Mouse (Mus musculus) c-Kit-positive CD71-positive TER-119-positive erythroid progenitor cells, embryonic 14.5 days (primary cell): ENCODE measurements around the gene Slc46a1.

ENCODE experiments used
- DNase-seq: peaks from one replicate; pipeline ENCODE4 v3.0.0-alpha.2; 2013; ENCODE audit warnings: low spot score

Slc46a1 gene

GRCm38 (mm10) chr11:78455308-78455707 lies 10.2 kb upstream of the Slc46a1 start:
- peak; percentile 28 for DNase-seq

GRCm38 (mm10) chr11:78458740-78459139 lies 6.8 kb upstream of the Slc46a1 start:
- DNase-seq = no peak

- DNase-seq = no peak
These were observed 3.6 kb upstream of the Slc46a1 start for GRCm38 (mm10) chr11:78461894-78462293.

- no peak for DNase-seq
These were observed 2.8 kb upstream of the Slc46a1 start for GRCm38 (mm10) chr11:78462669-78463068.

GRCm38 (mm10) chr11:78463286-78464036 lies 2.0 kb upstream of the Slc46a1 start:
- DNase-seq = peak; percentile 56

GRCm38 (mm10) chr11:78465116-78465515 lies 381 bp upstream of the Slc46a1 start:
- no peak for DNase-seq

- DNase-seq = no peak
These were observed 880 bp downstream of the Slc46a1 start for GRCm38 (mm10) chr11:78466242-78466912.

- DNase-seq = no peak
These were observed 2.0 kb downstream of the Slc46a1 start for GRCm38 (mm10) chr11:78467515-78467914.

- DNase-seq = no peak
These were observed 2.4 kb downstream of the Slc46a1 start for GRCm38 (mm10) chr11:78467932-78468331.

- DNase-seq = no peak
These were observed 6.0 kb downstream of the Slc46a1 start for GRCm38 (mm10) chr11:78471326-78472103.

- no peak for DNase-seq
These were observed 9.8 kb downstream of the Slc46a1 start for GRCm38 (mm10) chr11:78475289-78475688.

GRCm38 (mm10) chr11:78483639-78484038 lies 18.1 kb downstream of the Slc46a1 start:
- DNase-seq = no peak

- no peak for DNase-seq
These were observed 22.7 kb downstream of the Slc46a1 start for GRCm38 (mm10) chr11:78488168-78488567.

- DNase-seq = no peak
These were observed 25.3 kb downstream of the Slc46a1 start for GRCm38 (mm10) chr11:78490781-78491241.

GRCm38 (mm10) chr11:78495904-78496303 lies 30.4 kb downstream of the Slc46a1 start:
- peak; percentile 45 for DNase-seq

GRCm38 (mm10) chr11:78497071-78497541 lies 31.6 kb downstream of the Slc46a1 start:
- no peak for DNase-seq

- peak; percentile 91 for DNase-seq
These were observed 32.3 kb downstream of the Slc46a1 start, which contains the start of gene Sarm1 for GRCm38 (mm10) chr11:78497544-78498522. TSS of gene Sarm1 (minus strand) at chr11:78497754.

GRCm38 (mm10) chr11:78499004-78499403 lies 33.5 kb downstream of the Slc46a1 start, which contains the start of gene Vtn:
TSS of gene Vtn (plus strand) at chr11:78499091.
- DNase-seq = no peak

- DNase-seq = no peak
These were observed 34.0 kb downstream of the Slc46a1 start for GRCm38 (mm10) chr11:78499543-78499942.

GRCm38 (mm10) chr11:78500623-78501202 lies 35.2 kb downstream of the Slc46a1 start:
- no peak for DNase-seq

GRCm38 (mm10) chr11:78501529-78501928 lies 36.0 kb downstream of the Slc46a1 start:
- DNase-seq = no peak
